Mouse (Mus musculus) forebrain, embryonic 14.5 days (tissue): Measurements from ENCODE around the gene Bcl2l12. TPM values are rescaled to one million over a fixed set of nuclear protein-coding genes. Genes with fewer than 3 reads are reported as not detected.

ENCODE experiments used
- ATAC-seq: fragments of 200-750 bp; cut with Nextera tagmentation; 2 replicates; pipeline ENCODE4 v1.8.0; 2017; ENCODE audit warnings: mild to moderate bottlenecking, moderate library complexity
- DNase-seq: peaks from one replicate; pipeline ENCODE4 v3.0.0-alpha.2; 2015; ENCODE audit warnings: low spot score
- H3K27ac ChIP-seq: fragments of 300-500 bp; sonication (generic); 2 replicates; pipeline ENCODE4 v1.5.1; 2014; ENCODE audit warnings: low read depth, mild to moderate bottlenecking, control low read depth, low read length, moderate library complexity
- H3K27me3 ChIP-seq: fragments of 300-500 bp; sonication (generic); replicated peaks from 2 replicates; pipeline ENCODE4 v1.6.1; 2014; ENCODE audit warnings: low read length, control low read depth, mixed read lengths; ENCODE audit not compliant: control insufficient read depth, insufficient read depth
- H3K36me3 ChIP-seq: fragments of 300-500 bp; sonication (generic); 2 replicates; pipeline ENCODE4 v1.6.1; 2014; ENCODE audit warnings: low read length, control low read depth; ENCODE audit not compliant: control insufficient read depth, insufficient read depth
- H3K4me1 ChIP-seq: fragments of 300-500 bp; sonication (generic); 2 replicates; pipeline ENCODE4 v1.6.1; 2014; ENCODE audit warnings: antibody characterized with exemption, low read length, control low read depth; ENCODE audit not compliant: control insufficient read depth, insufficient read depth
- H3K4me2 ChIP-seq: fragments of 300-500 bp; sonication (generic); 2 replicates; pipeline ENCODE4 v1.6.1; 2014; ENCODE audit warnings: mild to moderate bottlenecking, control low read depth, low read length
- H3K4me3 ChIP-seq: fragments of 300-500 bp; sonication (generic); 2 replicates; pipeline ENCODE4 v1.5.1; 2014; ENCODE audit warnings: low read depth, low read length, control low read depth
- H3K9ac ChIP-seq: fragments of 300-500 bp; sonication (generic); 2 replicates; pipeline ENCODE4 v1.6.1; 2014; ENCODE audit warnings: mild to moderate bottlenecking, low read length, control low read depth, moderate library complexity
- H3K9me3 ChIP-seq: fragments of 300-500 bp; sonication (generic); replicated peaks from 2 replicates; pipeline ENCODE4 v1.6.1; 2016; ENCODE audit warnings: low read length, control low read depth, mixed read lengths; ENCODE audit not compliant: control insufficient read depth
- WGBS: fragments of 180-500 bp; shearing (Covaris S2); extraction: QIAGEN DNeasy Blood & Tissue Kit; methylation state at CpG from one replicate; pipeline ENCODE4 v1.1.7; 2014; 5-methylcytosine and 5-hydroxymethylcytosine counted together
- polyA plus RNA-seq: library from polyadenylated mRNA; unstranded; fragments of >200 nt; fragmentation: Nextera tagmentation; extraction: Ambion mirVana; gene quantifications from 2 replicates; pipeline ENCODE4 v1.2.1, GENCODE M21; 2014

Gene Bcl2l12
- polyA plus RNA-seq, 1 experiment from 2014 or later: 23.4 TPM

- no peak overlapping the region for H3K27ac ChIP-seq
- DNase-seq (no peak), ATAC-seq (no peak)
- no peak overlapping the region for H3K4me3 ChIP-seq
- peaks cover 99% of the 10 kb centered on the region for H3K36me3 ChIP-seq
- H3K9ac ChIP-seq: no peak overlapping the region
- H3K4me1 ChIP-seq: no peaks in the 10 kb centered on the region
- no peaks in the 10 kb centered on the region for H3K27me3 ChIP-seq
- H3K9me3 ChIP-seq: no peaks in the 10 kb centered on the region
- WGBS: 94% methylated on average over 3 of the region's 3 CpGs
- no peak overlapping the region for H3K4me2 ChIP-seq
These were observed 37.1 kb upstream of the Bcl2l12 start for GRCm38 (mm10) chr7:45035631-45036030.

- DNase-seq (no peak), ATAC-seq (no peak)
- Histone ChIP-seq H3K9ac (no peak overlapping the region), H3K4me3 (no peak overlapping the region), H3K4me1 (no peaks in the 10 kb centered on the region), H3K27ac (no peak overlapping the region), H3K27me3 (no peaks in the 10 kb centered on the region), H3K4me2 (no peak overlapping the region), H3K9me3 (no peaks in the 10 kb centered on the region), H3K36me3 (peaks cover 99% of the 10 kb centered on the region)
- 94% methylated on average over 19 of the region's 19 CpGs for WGBS
These were observed 35.3 kb upstream of the Bcl2l12 start for GRCm38 (mm10) chr7:45033722-45034359.

- DNase-seq: no peak
- Histone ChIP-seq H3K4me2 (no peak overlapping the region), H3K9me3 (no peaks in the 10 kb centered on the region), H3K36me3 (peaks cover 95% of the 10 kb centered on the region), H3K4me3 (no peak overlapping the region), H3K27me3 (no peaks in the 10 kb centered on the region), H3K27ac (no peak overlapping the region), H3K4me1 (no peaks in the 10 kb centered on the region), H3K9ac (no peak overlapping the region)
- WGBS: 95% methylated on average over 8 of the region's 8 CpGs
- ATAC-seq: no peak
These were observed 32.3 kb upstream of the Bcl2l12 start for GRCm38 (mm10) chr7:45030857-45031256.

GRCm38 (mm10) chr7:45029995-45030394 is 31.5 kb upstream of the Bcl2l12 start:
- Histone ChIP-seq H3K4me1 (no peaks in the 10 kb centered on the region), H3K9me3 (no peaks in the 10 kb centered on the region), H3K27ac (no peak overlapping the region), H3K36me3 (peaks cover 87% of the 10 kb centered on the region), H3K4me2 (no peak overlapping the region), H3K4me3 (no peak overlapping the region), H3K9ac (no peak overlapping the region), H3K27me3 (no peaks in the 10 kb centered on the region)
- no peak for DNase-seq
- no peak for ATAC-seq
- WGBS: 93% methylated on average over 6 of the region's 6 CpGs

GRCm38 (mm10) chr7:45028351-45028750 is 29.8 kb upstream of the Bcl2l12 start:
- Histone ChIP-seq H3K4me1 (no peaks in the 10 kb centered on the region), H3K9me3 (no peaks in the 10 kb centered on the region), H3K4me3 (no peak overlapping the region), H3K9ac (no peak overlapping the region), H3K4me2 (no peak overlapping the region), H3K27ac (no peak overlapping the region), H3K27me3 (no peaks in the 10 kb centered on the region), H3K36me3 (peaks cover 70% of the 10 kb centered on the region)
- DNase-seq (no peak), ATAC-seq (no peak)
- WGBS: 94% methylated on average over 11 of the region's 11 CpGs

- ATAC-seq: no peak
- 92% methylated on average over 9 of the region's 9 CpGs for WGBS
- Histone ChIP-seq H3K4me3 (no peak overlapping the region), H3K4me1 (no peaks in the 10 kb centered on the region), H3K36me3 (peaks cover 65% of the 10 kb centered on the region), H3K9me3 (no peaks in the 10 kb centered on the region), H3K27me3 (no peaks in the 10 kb centered on the region), H3K27ac (no peak overlapping the region), H3K4me2 (no peak overlapping the region), H3K9ac (no peak overlapping the region)
- DNase-seq: no peak
These were observed 29.2 kb upstream of the Bcl2l12 start for GRCm38 (mm10) chr7:45027761-45028160.

GRCm38 (mm10) chr7:45026256-45026655 is 27.7 kb upstream of the Bcl2l12 start:
- Histone ChIP-seq H3K4me2 (no peak overlapping the region), H3K4me3 (no peak overlapping the region), H3K36me3 (peaks cover 49% of the 10 kb centered on the region), H3K9me3 (no peaks in the 10 kb centered on the region), H3K27me3 (no peaks in the 10 kb centered on the region), H3K27ac (no peak overlapping the region), H3K9ac (no peak overlapping the region), H3K4me1 (no peaks in the 10 kb centered on the region)
- WGBS: 56% methylated on average over 2 of the region's 2 CpGs
- no peak for DNase-seq
- no peak for ATAC-seq

GRCm38 (mm10) chr7:45025601-45026220 is 27.2 kb upstream of the Bcl2l12 start:
- Histone ChIP-seq H3K27ac (no peak overlapping the region), H3K9me3 (no peaks in the 10 kb centered on the region), H3K4me1 (no peaks in the 10 kb centered on the region), H3K27me3 (no peaks in the 10 kb centered on the region), H3K4me3 (no peak overlapping the region), H3K36me3 (peaks cover 44% of the 10 kb centered on the region), H3K9ac (no peak overlapping the region), H3K4me2 (no peak overlapping the region)
- DNase-seq (no peak), ATAC-seq (no peak)
- WGBS: 82% methylated on average over 8 of the region's 8 CpGs
